Mouse (Mus musculus) gonadal fat pad, adult 2 months (tissue): ENCODE measurements around the gene Disp3. TPM values are rescaled to one million over a fixed set of nuclear protein-coding genes. Genes with fewer than 3 reads are reported as not detected.

Experiments used
- DNase-seq: peaks from one replicate; pipeline ENCODE4 v3.0.0-alpha.2; 2012; ENCODE audit warnings: low read depth
- polyA plus RNA-seq: library from polyadenylated mRNA; depleted of rRNA; stranded (reverse); fragments of >200 nt; gene quantifications from 2 replicates; pipeline ENCODE4 v1.2.3, GENCODE M21; 2012; rRNA removed

Disp3 gene
- polyA plus RNA-seq, result 0.06 and 0.15 TPM in 2 replicates

- DNase-seq, result no peak
These were observed at the start of gene Disp3 for GRCm38 (mm10) chr4:148287476-148288054. Gene Disp3, minus strand, starts transcription at chr4:148287965.

GRCm38 (mm10) chr4:148330269-148330668, 42.5 kb upstream of the Disp3 start:
- DNase-seq, result no peak

DNA sequence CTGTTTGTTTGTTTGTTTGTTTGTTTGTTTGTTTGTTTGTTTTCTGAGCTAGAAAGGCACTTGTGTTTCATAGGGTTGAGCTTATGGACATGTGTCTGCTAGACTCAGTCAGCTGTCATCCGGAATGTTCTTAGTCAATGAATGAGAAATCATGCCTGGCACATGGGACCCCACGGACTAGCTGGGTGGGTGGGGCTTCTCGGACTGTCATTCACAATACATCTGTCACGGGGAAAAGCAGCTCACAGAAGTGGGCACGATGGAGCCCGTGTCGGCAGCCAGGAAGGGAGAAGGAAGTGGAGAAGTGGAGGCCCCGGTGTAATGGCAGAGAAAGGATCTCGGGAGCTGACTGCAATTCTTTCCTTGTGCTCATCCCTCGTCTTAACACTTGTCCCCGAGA, 41.7 kb upstream of the Disp3 start:
- DNase-seq, result no peak

DNA sequence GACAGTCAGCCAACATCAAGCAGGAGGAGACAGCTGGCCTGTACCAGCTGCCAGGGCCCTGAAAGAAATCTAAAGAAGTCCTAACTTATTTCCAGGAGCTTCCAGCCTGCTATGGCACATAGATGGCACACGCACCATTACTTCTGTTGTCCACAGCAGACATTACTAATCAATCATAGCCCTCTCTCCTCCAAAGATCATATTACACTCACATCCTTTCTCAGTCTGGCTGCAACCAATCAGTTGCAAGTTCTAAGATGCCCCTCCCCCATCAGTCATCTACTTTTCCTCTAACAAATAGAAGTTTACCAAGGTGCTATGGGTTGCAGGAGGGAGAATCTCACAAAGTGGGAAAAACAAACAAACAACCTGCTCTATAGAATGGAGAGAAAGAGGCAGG, 40.5 kb upstream of the Disp3 start:
- DNase-seq, result no peak

GRCm38 (mm10) chr4:148327266-148327997, 39.7 kb upstream of the Disp3 start:
- DNase-seq, result no peak

DNA sequence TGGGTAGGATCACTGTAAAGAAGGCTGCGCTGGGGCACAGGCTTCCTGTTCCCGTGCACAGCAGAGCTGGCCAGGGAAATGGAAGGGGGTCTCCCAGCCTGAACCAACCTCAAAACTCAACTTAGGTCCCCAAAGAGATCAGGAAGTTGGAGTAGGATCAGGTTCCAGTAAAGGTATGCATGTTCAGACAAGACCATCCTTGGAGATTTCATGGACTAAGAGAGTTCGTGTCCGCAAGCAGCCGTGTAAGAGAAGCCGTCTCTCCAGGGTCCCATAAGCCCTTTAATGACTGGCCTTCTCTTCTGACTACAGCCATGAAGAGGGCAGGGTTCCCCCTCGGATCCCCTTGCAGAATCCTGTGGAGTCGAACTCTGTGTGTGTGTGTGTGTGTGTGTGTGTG, 39.0 kb upstream of the Disp3 start:
- no peak for DNase-seq

DNA sequence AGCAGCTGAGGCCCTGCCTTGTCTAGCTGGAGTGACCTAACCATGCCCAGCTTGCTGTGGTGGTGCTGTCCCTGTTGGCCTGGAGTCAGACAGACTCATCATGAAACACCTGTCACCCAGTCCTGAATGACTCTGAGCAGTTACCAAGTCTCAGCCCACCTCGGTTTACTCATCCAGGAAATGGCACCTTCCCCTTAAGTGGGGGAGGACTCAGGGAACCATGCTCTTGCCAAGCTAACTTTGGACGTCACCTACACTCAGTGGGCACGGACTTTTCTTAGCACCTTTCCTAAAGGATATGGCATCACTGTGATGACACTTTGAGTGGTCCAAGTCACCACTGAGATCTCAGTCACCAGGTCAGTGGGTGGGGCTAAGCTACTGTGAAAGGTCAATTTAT, 38.2 kb upstream of the Disp3 start:
- no peak for DNase-seq

DNA sequence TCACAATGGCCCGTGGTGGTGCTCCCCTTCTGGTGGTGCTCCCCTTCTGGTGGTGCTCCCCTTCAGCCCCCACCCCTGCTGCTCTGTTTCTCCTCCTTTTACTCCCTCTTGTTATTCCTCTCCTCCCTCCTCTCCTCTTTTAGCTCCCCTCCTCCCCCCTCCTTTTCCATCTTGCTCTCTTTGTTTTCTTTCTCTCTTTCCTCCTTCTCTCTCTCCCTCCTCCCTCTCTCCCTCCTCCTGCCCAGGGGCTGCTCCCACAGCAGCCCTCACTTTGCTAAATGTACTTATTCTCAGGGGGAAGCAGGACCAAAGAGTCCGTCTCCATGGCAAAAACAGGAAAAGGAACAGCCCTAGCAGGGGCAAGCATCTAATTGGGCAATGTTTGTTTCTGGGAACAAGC, 37.3 kb upstream of the Disp3 start:
- no peak for DNase-seq

DNA sequence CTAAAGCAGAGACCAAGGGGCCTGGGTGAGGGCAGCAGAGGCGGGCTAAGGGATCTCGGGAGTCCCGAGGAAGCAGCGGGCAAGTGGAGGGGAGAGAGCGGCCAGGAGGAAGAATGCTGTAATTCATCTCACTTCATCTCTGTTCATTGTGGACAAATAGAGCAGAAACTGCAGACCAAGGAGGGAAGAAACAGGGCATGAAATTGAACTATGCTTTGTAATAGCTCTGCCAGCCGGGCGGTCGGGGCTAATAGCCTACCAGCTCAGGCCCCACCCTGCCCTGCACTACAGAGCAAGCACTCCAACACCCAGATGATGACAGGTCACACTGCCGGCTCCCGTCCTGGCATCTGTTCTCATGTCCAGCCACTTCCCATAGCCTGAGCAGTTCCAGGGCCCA, 34.4 kb upstream of the Disp3 start:
- DNase-seq, result no peak

- DNase-seq, result no peak
These were observed 31.6 kb upstream of the Disp3 start for GRCm38 (mm10) chr4:148319366-148319765.

GRCm38 (mm10) chr4:148315377-148316175, 27.8 kb upstream of the Disp3 start:
- no peak for DNase-seq

DNA sequence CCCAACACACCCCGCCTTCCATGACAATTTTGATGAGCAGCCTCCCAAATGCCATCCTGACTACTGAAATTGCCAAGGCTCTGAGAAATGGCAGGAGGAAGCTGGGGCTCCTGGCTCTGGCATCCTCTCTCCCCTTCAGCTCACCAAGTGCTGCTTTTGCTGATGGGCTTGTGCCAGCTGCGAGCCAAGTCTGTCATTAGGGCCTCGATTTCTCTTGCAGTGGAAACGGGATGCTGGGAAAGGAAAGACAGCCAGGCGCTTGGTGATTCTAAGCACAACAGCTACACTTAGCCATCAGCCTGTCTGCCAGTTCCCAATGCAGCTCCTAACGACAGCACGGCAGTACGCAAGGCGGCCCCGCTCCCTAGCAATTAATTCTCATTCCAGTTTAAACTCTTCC, 26.6 kb upstream of the Disp3 start:
- no peak for DNase-seq

GRCm38 (mm10) chr4:148313601-148314000, 25.8 kb upstream of the Disp3 start:
- no peak for DNase-seq

- DNase-seq, result no peak
These were observed 24.7 kb upstream of the Disp3 start for GRCm38 (mm10) chr4:148312296-148313116.

- no peak for DNase-seq
These were observed 23.1 kb upstream of the Disp3 start for GRCm38 (mm10) chr4:148310845-148311244.

DNA sequence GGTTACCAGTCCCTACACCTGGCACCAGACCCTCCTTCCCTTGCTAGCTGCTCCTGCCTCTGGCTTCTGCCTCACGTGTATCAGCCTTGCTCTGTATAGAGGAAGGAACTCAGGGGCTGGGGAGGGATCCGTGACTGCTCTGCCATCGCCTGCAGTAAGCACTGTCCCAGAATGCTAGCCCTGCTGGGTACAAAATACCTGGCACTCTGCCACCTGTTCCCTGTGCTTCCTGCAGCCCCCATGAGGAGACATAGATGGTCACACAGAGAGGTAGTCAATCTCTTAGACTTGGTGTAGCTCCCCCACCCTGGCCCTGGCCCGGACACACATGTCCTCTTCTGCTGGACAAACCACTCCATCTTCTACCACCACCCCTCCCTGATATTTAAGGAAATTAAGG, 22.4 kb upstream of the Disp3 start:
- DNase-seq, result no peak

DNA sequence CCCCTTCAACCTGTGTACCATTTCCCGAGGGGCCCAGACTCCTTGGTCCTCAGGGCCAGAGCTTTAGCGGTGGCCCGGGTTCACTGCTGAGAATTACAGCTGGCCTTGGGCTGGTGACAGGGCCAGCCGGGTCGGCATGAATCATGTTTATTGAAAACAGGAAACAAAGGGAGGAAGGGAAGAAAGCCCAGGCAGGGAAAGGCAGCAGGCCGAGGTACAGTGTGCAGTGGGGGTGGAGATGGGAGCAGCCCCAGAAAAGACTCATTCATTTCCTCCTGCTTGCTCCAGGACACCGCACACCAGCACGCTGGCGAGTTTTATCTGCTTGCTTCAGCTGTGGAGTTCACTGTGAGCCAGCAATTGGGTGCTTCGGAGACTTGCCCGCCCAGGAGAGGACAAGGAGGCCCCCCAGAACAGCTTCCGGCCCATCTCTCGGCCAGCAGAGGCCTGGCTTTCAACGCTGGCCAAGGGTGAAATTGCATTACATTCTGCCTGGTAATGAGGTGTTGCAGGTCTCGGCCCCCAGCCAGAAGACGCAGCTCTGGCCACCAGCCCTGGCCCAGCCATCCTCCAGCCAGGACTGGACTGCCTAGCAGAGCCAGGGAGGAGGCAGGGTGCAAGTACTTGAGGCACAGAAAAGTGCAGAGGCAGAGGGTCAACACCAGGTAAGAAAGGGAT, 18.8 kb upstream of the Disp3 start:
- DNase-seq, result no peak

- DNase-seq, result no peak
These were observed 11.0 kb upstream of the Disp3 start for GRCm38 (mm10) chr4:148298720-148299119.

GRCm38 (mm10) chr4:148297640-148298039, 9.9 kb upstream of the Disp3 start:
- DNase-seq, result no peak

- no peak for DNase-seq
These were observed 5.6 kb upstream of the Disp3 start for GRCm38 (mm10) chr4:148293319-148293718.

GRCm38 (mm10) chr4:148291849-148292248, 4.1 kb upstream of the Disp3 start:
- no peak for DNase-seq
